Comparison of ENCODE assay signal across 24 mouse cellular contexts in genomic region chr1:69798948-69799565, GRCm38 (mm10). TPM values are rescaled to one million over a fixed set of nuclear protein-coding genes. Genes with fewer than 3 reads are reported as not detected.
DNase-seq lines count a peak whose midpoint lies in the region; TF ChIP-seq lines count a peak whose summit lies in the region.
"Had no signal": no experiment of that assay in that cellular context is flagged by ENCODE, and none has a peak within 500 bp of the region (broad histone marks: within the 10 kb centered on the region; RNA-seq: fewer than 3 reads in every experiment).

No protein-coding gene starts in this region.

- peak overlapping the region; percentile 21 for H3K4me3 ChIP-seq in left cerebral cortex, adult 2 months
- H3K4me3 ChIP-seq: forebrain, embryonic 10.5 days; forebrain, embryonic 13.5 days; gastrocnemius, adult 2 months; heart, embryonic 15.5 days; hindbrain, embryonic 10.5 days; hindbrain, embryonic 13.5 days had no signal

- peak in 1 of 2 experiments; percentile 12 for DNase-seq in left cerebral cortex, adult 2 months (ENCODE audit: extremely low spot score in 1 of 2, low spot score in 2 of 2)
- no peak for DNase-seq in left cerebral cortex, postnatal 4 days
- DNase-seq in left cerebral cortex, postnatal 36 days (ENCODE audit: low spot score in 2 of 2), result peak; percentile 10
- no peak for DNase-seq in left cerebral cortex, adult 11 months (ENCODE audit: low spot score)
- peak; percentile 18 for DNase-seq in brain, adult 2 months (ENCODE audit: low read depth, low spot score)
- peak; percentile 21 for DNase-seq in telencephalon, adult 2 months (ENCODE audit: low read depth, low spot score)
- DNase-seq: adrenal gland, adult 2 months; adrenal gland, postnatal 14 days; cerebellum, adult 11-12 months; cerebellum, adult 9-10 months; cerebellum, postnatal 14 days; gastrocnemius, adult 2 months; gastrocnemius, postnatal 14 days; heart, adult 11 months; heart, postnatal 10 days; heart, postnatal 36 days had no signal

- intact Hi-C loops in left cerebral cortex, adult 2 months (cut with DNase I), result loop anchor here (10.0 kb wide), 1 partner anchor 1486 kb away; no protein-coding TSS in a partner anchor
- intact Hi-C loops in left cerebral cortex, postnatal 4 days (cut with DNase I), result loop anchor here (10.0 kb wide), 1 partner anchor 926 kb away; the partner anchor contains the start of gene Vwc2l
- intact Hi-C loops in left cerebral cortex, postnatal 36 days (cut with DNase I), result loop anchor here (10.0 kb wide), 1 partner anchor 926 kb away; the partner anchor contains the start of gene Vwc2l

- TF ChIP-seq CTCF in left cerebral cortex, adult 2 months (IDR thresholded peaks at IDR 0.05), result no peak

- H3K27ac ChIP-seq in left cerebral cortex, adult 2 months, result no peak overlapping the region
- H3K27ac ChIP-seq: forebrain, embryonic 10.5 days; forebrain, embryonic 13.5 days; gastrocnemius, adult 2 months; heart, embryonic 15.5 days; hindbrain, embryonic 10.5 days; hindbrain, embryonic 13.5 days had no signal

RNA-seq across cellular contexts. Expression of gene Spag16, which starts 27.7 kb away (rescaled TPM):
- total RNA-seq in left cerebral cortex, adult 2 months (2021), result 1 to 10 TPM; 1.2 to 1.9 TPM
- 1 to 10 TPM; 1.1 to 1.4 TPM for total RNA-seq in left cerebral cortex, postnatal 4 days (2021)
- under 1 TPM; 0.81 to 0.97 TPM for total RNA-seq in left cerebral cortex, postnatal 36 days (2021)
- total RNA-seq: adrenal gland, adult 2 months; adrenal gland, postnatal 14 days; gastrocnemius, adult 2 months; gastrocnemius, postnatal 14 days; gastrocnemius, postnatal 4 days; heart, adult 8-10 months; heart, postnatal 10 days; heart, postnatal 36 days; MEL had no signal

Comparison
In these comparisons a context has a peak if more than half of its experiments do, and no peak if none do; other contexts are left out.
1. DNase-seq: peak in left cerebral cortex, postnatal 36 days (2 of 2), brain, adult 2 months (single experiment) and telencephalon, adult 2 months (single experiment); none in left cerebral cortex, postnatal 4 days (single experiment) and left cerebral cortex, adult 11 months (single experiment).